Mouse (Mus musculus) neural tube, embryonic 13.5 days (tissue): Measurements from ENCODE around the gene Ly6g6d. TPM values are rescaled to one million over a fixed set of nuclear protein-coding genes. Genes with fewer than 3 reads are reported as not detected.
"Not testable (repeated sequence)": the region's sequence is repeated elsewhere in the genome, so short reads cannot be mapped to it uniquely, and the experiment has no call there.

Source experiments
- ATAC-seq: fragments of 200-750 bp; cut with Nextera tagmentation; 2 replicates; pipeline ENCODE4 v1.8.0; 2017; ENCODE audit warnings: low read depth, mild to moderate bottlenecking, moderate TSS enrichment, moderate library complexity
- H3K27ac ChIP-seq: fragments of 300-500 bp; sonication (generic); replicated peaks from 2 replicates; pipeline ENCODE4 v1.5.1; 2015; ENCODE audit warnings: moderate library complexity, mild to moderate bottlenecking, inconsistent platforms
- H3K27me3 ChIP-seq: fragments of 300-500 bp; sonication (generic); 2 replicates; pipeline ENCODE4 v1.6.1; 2015; ENCODE audit warnings: mild to moderate bottlenecking, inconsistent platforms
- H3K36me3 ChIP-seq: fragments of 300-500 bp; sonication (generic); 2 replicates; pipeline ENCODE4 v1.6.1; 2015; ENCODE audit warnings: mild to moderate bottlenecking, inconsistent platforms
- H3K4me1 ChIP-seq: fragments of 300-500 bp; sonication (generic); replicated peaks from 2 replicates; pipeline ENCODE4 v1.6.1; 2015; ENCODE audit warnings: inconsistent platforms
- H3K4me2 ChIP-seq: fragments of 300-500 bp; sonication (generic); 2 replicates; pipeline ENCODE4 v1.6.1; 2015; ENCODE audit warnings: inconsistent platforms, mild to moderate bottlenecking, moderate library complexity
- H3K4me3 ChIP-seq: fragments of 300-500 bp; sonication (generic); 2 replicates; pipeline ENCODE4 v1.5.1; 2015; ENCODE audit warnings: mild to moderate bottlenecking, inconsistent platforms
- H3K9ac ChIP-seq: fragments of 300-500 bp; sonication (generic); 2 replicates; pipeline ENCODE4 v1.6.1; 2015; ENCODE audit warnings: moderate library complexity, mild to moderate bottlenecking, inconsistent platforms
- H3K9me3 ChIP-seq: fragments of 300-500 bp; sonication (generic); 2 replicates; pipeline ENCODE4 v1.6.1; 2016; ENCODE audit warnings: inconsistent platforms
- WGBS: fragments of 180-500 bp; shearing (Covaris S2); methylation state at CpG from one replicate; pipeline ENCODE4 v1.1.7; 2015; 5-methylcytosine and 5-hydroxymethylcytosine counted together
- polyA plus RNA-seq: library from polyadenylated mRNA; unstranded; fragments of >200 nt; fragmentation: Nextera tagmentation; extraction: Ambion mirVana; gene quantifications from 2 replicates; pipeline ENCODE4 v1.2.1, GENCODE M21; 2015

Ly6g6d gene
- polyA plus RNA-seq, 1 experiment from 2014 or later: 0.95 TPM

DNA sequence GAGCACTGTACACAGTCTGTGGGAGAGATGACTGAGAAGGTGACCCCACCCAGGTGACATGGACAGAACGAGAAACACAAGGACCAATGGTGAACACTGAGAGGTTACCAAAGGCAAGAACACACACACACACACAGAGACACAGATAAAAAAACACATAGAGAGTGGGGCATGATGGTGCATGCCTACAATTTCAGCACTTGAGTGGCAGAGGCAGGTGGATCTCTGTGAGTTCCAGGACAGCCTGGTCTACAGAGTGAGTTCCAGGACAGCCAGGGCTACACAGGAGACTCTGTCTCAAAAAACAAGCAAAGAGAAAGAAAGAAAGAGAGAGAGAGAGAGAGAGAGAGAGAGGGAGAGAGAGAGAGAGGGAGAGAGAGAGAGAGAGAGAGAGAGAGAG is 44.2 kb downstream of the Ly6g6d start:
- H3K4me2 ChIP-seq, H3K4me3 ChIP-seq, H3K9ac ChIP-seq, ATAC-seq, H3K27me3 ChIP-seq, H3K9me3 ChIP-seq, H3K36me3 ChIP-seq, H3K27ac ChIP-seq, H3K4me1 ChIP-seq: not testable (repeated sequence)
- 81% methylated on average over 1 of the region's 1 CpGs for WGBS

DNA sequence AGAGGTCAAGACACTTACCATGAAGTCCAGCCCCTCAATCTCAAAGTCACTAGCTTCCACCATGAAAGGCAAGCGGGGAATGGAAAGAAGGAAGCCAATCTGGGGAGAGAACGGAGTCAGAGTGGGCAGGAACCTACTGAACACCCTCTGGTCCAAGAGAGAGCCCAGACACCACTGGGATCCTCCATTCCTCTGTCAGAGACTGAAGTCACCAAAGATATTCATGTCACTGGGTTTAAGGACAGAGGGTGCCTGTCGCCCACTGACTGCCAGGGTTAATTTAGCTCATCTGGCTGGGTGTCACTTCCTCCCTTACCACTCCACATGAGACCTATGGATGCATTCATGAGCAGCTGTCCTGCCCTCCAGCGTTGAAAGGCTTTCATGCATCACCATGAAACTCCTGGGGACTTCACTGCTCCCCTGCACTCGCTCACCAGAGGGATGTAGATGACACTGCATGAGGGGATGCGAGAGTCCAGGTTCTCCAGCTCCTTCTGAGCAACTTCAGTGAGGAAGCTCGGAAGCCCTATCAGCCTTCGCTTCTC is 45.5 kb downstream of the Ly6g6d start:
- ATAC-seq: no peak
- Histone ChIP-seq H3K9ac (no peak overlapping the region), H3K4me2 (no peak overlapping the region), H3K27me3 (no peaks in the 10 kb centered on the region), H3K9me3 (no peaks in the 10 kb centered on the region), H3K4me1 (peaks cover 21% of the 10 kb centered on the region), H3K36me3 (no peaks in the 10 kb centered on the region), H3K4me3 (no peak overlapping the region), H3K27ac (no peak overlapping the region)
- WGBS: 73% methylated on average over 8 of the region's 8 CpGs

DNA sequence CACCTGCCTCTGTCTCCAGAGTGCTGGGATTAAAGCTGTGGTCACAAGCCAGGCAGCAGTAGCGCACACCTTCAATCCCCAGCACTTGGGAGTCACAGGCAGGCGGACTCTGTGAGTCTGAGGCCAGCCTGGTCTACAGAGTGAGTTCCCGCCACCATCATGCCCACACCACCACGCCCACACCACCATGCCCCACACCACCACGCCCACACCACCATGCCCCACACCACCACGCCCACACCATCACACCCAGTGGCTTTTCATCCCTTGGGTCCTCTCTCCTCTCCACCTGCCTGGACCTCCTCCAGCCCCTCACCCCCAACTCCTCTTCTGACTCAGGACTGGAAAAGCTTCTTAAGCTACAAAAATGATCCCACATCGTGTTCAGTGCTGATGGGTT is 46.0 kb downstream of the Ly6g6d start:
- H3K27ac ChIP-seq: no peak overlapping the region
- H3K4me1 ChIP-seq: peaks cover 24% of the 10 kb centered on the region
- ATAC-seq: no peak
- H3K36me3 ChIP-seq: no peaks in the 10 kb centered on the region
- no peaks in the 10 kb centered on the region for H3K27me3 ChIP-seq
- no peak overlapping the region for H3K4me2 ChIP-seq
- H3K4me3 ChIP-seq: no peak overlapping the region
- H3K9ac ChIP-seq: no peak overlapping the region
- no peaks in the 10 kb centered on the region for H3K9me3 ChIP-seq
- WGBS: 85% methylated on average over 7 of the region's 7 CpGs

DNA sequence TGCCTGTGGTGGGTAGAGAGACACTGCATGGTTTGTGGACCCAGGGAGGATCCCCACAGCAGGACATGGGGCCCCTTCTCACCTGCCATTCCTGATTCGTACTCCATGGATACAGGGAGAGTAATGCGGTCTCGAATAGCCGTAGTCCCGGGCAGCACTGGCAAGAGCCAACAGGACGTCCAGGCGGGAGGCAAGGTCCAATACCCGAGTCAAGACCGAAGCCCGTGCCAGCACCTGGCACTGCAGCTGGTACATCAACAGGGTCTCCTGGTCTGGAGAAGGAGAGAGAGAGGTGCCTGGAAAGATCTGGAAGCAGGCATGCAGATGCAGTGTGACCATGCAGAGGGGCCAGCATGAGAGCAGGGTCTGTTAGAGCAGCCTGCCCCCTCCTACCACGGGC is 46.6 kb downstream of the Ly6g6d start:
- Histone ChIP-seq H3K4me1 (peaks cover 28% of the 10 kb centered on the region), H3K4me2 (no peak overlapping the region), H3K27me3 (no peaks in the 10 kb centered on the region), H3K36me3 (no peaks in the 10 kb centered on the region), H3K27ac (no peak overlapping the region), H3K9me3 (no peaks in the 10 kb centered on the region), H3K9ac (no peak overlapping the region), H3K4me3 (no peak overlapping the region)
- ATAC-seq: no peak
- WGBS: 92% methylated on average over 11 of the region's 11 CpGs

DNA sequence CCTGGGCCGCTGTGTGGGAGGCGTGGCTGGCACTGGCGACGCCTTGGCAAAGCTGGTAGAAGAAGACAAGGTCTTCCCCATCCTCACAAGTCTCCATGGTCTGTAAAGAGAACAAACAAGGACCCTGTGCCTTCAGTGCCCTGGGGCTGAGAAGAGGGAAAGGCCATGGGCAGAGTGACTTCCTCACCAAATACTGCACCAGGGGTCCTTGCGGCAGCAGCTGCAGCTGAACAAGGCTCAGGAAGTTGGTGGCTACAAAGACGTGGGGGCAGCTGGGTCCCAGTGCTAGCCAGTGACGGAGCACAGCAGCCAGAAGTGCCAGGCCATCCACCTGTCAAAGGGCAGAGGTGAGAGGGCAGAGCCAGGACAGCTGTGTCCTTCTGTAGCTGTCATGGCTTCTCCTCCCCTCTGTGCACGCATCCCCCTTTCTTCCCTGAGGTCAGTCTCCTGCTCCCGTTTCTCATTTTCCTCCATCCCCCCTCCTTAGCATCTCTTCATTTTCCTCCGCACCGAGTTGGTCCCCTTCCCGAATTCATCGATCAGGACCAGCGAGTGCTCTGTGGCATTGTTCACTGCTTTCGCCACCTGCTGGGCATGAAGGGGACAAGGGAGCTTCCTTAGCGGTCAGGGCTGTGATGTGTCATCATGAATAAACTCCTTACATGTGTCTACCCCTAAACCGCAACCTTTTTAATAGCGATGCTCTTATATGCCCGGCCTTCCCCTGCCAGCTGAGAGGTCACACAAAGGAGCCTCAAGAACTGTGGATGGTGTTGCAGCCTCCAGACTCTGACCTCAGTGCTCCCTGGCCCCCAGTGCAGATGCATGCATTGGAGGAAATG is 48.0 kb downstream of the Ly6g6d start:
- Histone ChIP-seq H3K9me3 (no peaks in the 10 kb centered on the region), H3K4me2 (peak overlapping the region; percentile 37), H3K27ac (no peak overlapping the region), H3K4me1 (peaks cover 34% of the 10 kb centered on the region), H3K4me3 (no peak overlapping the region), H3K36me3 (no peaks in the 10 kb centered on the region), H3K27me3 (no peaks in the 10 kb centered on the region), H3K9ac (no peak overlapping the region; the same call in 1 of the 2 replicates)
- 29% methylated on average over 19 of the region's 19 CpGs for WGBS
- ATAC-seq: no peak

DNA sequence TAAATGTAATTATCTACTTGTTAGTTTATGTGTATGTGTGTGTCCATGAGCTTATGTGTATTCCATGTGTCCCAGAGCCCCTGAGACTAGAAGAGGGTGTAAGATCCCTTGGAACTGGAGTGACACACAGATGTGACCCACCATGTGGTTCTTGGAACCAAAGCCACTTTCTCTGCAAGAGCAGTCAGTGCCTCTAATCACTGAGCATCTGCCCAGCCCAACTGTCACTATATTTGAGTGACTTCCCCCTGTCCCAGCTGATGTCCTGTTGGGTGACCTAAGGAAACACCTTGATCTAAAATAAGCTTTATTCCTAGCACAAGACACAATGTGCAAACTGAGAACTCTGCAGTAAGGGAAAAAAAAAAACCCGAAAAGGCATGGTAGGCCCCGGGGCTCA is 49.5 kb downstream of the Ly6g6d start:
- Histone ChIP-seq H3K9me3 (no peaks in the 10 kb centered on the region), H3K27ac (peak overlapping the region; percentile 68; the same call in 1 of the 2 replicates), H3K9ac (no peak overlapping the region), H3K4me1 (peaks cover 34% of the 10 kb centered on the region), H3K4me3 (no peak overlapping the region), H3K4me2 (no peak overlapping the region), H3K36me3 (no peaks in the 10 kb centered on the region), H3K27me3 (no peaks in the 10 kb centered on the region)
- 89% methylated on average over 2 of the region's 2 CpGs for WGBS
- no peak for ATAC-seq

DNA sequence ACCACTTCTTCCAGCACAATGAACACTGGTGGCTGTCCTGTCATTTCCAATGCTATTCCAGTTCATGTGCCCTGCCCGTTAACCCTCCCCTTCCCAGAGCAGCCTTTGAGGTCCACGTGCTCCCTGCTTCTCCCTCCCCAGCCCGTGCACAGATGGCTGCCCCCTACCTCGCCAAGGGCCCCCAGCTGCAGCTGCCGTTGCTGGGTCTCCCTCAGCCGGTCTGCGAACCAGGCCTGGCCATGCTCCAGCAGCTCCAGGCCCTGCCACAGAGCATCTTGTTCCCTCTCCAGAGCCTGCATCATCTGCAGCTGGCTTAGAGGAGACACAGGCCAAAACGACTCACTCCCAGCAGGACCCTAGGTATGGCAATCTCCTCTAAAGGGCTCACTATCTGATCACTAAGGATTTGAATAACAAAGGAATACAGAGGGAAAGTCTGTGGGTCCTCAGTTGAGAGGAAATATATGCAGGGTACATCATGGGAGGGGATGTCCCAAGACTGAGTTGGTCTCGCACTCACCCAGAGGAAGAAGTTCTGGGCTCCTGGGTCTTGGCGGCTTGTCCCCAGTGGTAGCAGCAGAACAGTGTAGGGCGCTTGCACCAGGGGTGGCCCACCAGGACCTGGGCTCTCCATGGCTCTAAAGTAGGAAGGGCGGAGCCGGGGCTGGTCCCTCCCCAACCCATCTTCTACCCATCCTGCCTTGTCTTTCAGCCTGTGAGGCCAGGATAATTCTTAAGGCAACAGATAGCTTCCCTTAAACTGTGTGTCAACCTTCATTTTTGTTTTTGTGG is 50.4 kb downstream of the Ly6g6d start, which contains the start of gene Sapcd1:
Gene Sapcd1, minus strand, starts transcription at position 740 of the 792 bp plus-strand sequence.
- H3K4me2 ChIP-seq: peak within 1 kb of the TSS; percentile 25; the same call in 1 of the 2 replicates
- no peaks in the 10 kb centered on the region for H3K36me3 ChIP-seq
- ATAC-seq: peak; percentile 74
- H3K9ac ChIP-seq: peak within 1 kb of the TSS; percentile 35
- H3K4me3 ChIP-seq: no peak within 1 kb of the TSS
- peaks cover 34% of the 10 kb centered on the region for H3K4me1 ChIP-seq
- peak within 1 kb of the TSS; percentile 68 for H3K27ac ChIP-seq
- no peaks in the 10 kb centered on the region for H3K9me3 ChIP-seq
- 27% methylated on average over 13 of the region's 13 CpGs for WGBS
- no peaks in the 10 kb centered on the region for H3K27me3 ChIP-seq

DNA sequence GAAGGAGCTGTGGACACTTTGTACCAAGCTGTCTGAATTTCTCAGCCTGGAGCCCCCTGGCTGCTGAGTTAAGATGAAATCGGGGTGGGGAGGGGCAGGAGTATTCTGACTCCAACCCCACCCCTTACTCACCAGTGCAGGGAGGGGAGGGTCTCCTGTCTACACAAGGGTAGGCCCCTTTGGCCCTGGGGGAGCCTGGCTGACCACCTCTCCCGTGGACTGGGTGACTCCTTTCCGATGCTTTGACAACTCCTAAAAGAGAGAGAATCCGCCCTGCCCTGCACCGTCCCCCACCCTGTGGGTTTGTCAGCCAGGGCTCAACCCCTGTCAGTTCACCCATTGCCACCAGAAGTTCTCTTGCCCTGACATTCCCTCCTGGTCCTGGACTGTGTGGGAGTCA is 51.7 kb downstream of the Ly6g6d start:
- Histone ChIP-seq H3K36me3 (no peaks in the 10 kb centered on the region), H3K27me3 (no peaks in the 10 kb centered on the region), H3K27ac (no peak overlapping the region), H3K9me3 (no peaks in the 10 kb centered on the region), H3K4me2 (no peak overlapping the region), H3K4me3 (no peak overlapping the region), H3K4me1 (peaks cover 40% of the 10 kb centered on the region), H3K9ac (no peak overlapping the region)
- WGBS: 81% methylated on average over 5 of the region's 5 CpGs
- no peak for ATAC-seq

DNA sequence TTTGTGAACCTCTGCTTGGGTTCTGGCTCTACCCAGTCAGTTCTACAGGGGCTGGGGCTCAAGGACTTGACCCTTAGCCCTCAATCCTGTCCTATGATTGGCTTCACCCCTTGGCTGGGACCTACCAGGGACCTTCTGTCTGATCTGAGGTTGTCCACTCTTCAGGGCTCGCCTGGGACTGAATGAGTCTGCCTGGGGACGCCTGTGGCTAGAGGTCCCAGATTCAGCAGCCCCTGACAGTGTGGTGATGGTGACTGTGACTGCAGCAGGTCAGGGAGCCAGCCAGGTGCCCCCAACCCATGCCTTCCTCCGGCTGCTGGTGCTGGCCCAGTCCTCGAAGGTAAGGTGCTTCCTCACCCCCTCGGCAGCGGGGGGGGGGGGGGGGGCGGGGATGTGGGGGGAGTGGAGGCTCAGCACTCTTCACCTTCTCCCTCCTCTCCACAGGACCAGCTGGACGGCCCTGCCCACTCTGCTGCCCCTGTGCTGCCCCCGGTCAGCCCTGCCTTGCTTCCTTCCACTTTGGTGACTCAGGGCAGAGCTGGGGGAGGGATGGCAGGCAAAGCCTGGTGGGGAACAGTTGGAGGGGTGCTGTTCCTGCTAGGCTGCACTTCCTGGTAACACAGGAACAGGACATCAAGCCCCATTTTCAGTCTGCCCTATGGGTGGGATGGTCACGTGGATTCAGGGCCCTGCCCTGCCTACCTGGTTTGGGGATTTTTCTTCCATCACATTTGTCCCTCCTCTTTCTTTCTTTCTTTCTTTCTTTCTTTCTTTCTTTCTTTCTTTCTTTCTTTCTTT is 53.0 kb downstream of the Ly6g6d start:
- Histone ChIP-seq H3K4me2 (no peak overlapping the region), H3K36me3 (no peaks in the 10 kb centered on the region), H3K4me3 (no peak overlapping the region), H3K9ac (0 out of 2 replicates have a peak overlapping the region, but pooled peaks have one; percentile 5), H3K27ac (no peak overlapping the region), H3K4me1 (peaks cover 43% of the 10 kb centered on the region), H3K27me3 (no peaks in the 10 kb centered on the region), H3K9me3 (no peaks in the 10 kb centered on the region)
- WGBS: 63% methylated on average over 7 of the region's 10 CpGs
- ATAC-seq: no peak

DNA sequence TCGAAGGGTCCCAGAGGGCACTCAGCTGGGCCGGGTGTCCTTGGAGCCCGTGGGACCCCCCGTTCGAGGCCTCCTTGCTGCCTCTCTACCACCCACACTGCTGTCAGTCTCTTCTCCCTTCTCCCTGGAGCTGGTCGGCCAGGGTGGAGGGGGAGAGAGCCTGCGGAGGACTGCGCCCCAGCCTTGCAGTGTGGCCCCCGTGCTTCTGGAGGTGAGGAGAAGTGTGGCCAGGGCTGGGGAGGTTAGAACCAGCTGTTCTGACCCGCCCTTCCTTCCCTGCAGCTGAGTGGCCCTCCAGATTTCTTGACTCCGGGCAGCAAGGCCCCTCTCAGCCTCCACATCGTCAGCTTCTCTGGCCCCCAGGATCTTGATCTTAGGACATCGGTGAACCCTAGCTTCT is 53.6 kb downstream of the Ly6g6d start:
- Histone ChIP-seq H3K27me3 (no peaks in the 10 kb centered on the region), H3K36me3 (no peaks in the 10 kb centered on the region), H3K4me1 (peaks cover 38% of the 10 kb centered on the region), H3K9me3 (no peaks in the 10 kb centered on the region), H3K4me2 (no peak overlapping the region), H3K9ac (0 out of 2 replicates have a peak overlapping the region, but pooled peaks have one; percentile 5), H3K27ac (no peak overlapping the region), H3K4me3 (no peak overlapping the region)
- ATAC-seq: no peak
- WGBS: 85% methylated on average over 13 of the region's 13 CpGs

DNA sequence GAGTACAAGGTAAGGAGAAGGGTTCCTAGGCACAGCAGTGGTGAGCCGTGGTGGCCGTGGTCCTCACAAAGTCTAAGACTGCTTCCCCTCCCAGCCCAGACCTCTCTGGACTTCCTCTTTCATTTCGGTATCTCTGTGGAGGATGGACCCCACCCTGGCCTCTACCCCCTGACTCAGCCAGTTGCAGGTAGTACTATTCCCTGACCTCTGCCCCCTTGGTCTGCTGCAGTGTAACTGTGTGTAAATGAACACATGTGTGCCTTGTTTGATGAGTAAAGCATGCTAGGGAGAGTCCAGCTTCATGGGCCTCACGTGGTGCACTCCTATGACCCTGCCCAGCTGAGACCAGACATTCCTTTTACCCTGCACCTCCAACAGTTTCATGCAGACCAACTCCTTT is 54.1 kb downstream of the Ly6g6d start:
- 75% methylated on average over 4 of the region's 4 CpGs for WGBS
- no peaks in the 10 kb centered on the region for H3K27me3 ChIP-seq
- no peak overlapping the region for H3K9ac ChIP-seq
- H3K9me3 ChIP-seq: no peaks in the 10 kb centered on the region
- no peak for ATAC-seq
- no peak overlapping the region for H3K4me3 ChIP-seq
- H3K4me2 ChIP-seq: no peak overlapping the region
- no peaks in the 10 kb centered on the region for H3K36me3 ChIP-seq
- H3K4me1 ChIP-seq: peaks cover 35% of the 10 kb centered on the region
- H3K27ac ChIP-seq: no peak overlapping the region
